12 mouse cellular contexts compared by ENCODE assay signal in genomic region chr12:81653344-81653743, GRCm38 (mm10). TPM values are rescaled to one million over a fixed set of nuclear protein-coding genes. Genes with fewer than 3 reads are reported as not detected.
DNase-seq lines count a peak whose midpoint lies in the region; TF ChIP-seq lines count a peak whose summit lies in the region.
"Had no signal": no experiment of that assay in that cellular context is flagged by ENCODE, and none has a peak within 500 bp of the region (broad histone marks: within the 10 kb centered on the region; RNA-seq: fewer than 3 reads in every experiment).

No protein-coding gene starts in this region.

- no peaks in the 10 kb centered on the region for H3K27me3 ChIP-seq in heart, embryonic 10.5 days (ENCODE audit: insufficient read depth, poor library complexity, severe bottlenecking)
- no peaks in the 10 kb centered on the region for H3K27me3 ChIP-seq in myocyte (ENCODE audit: control insufficient read depth, insufficient read depth, insufficient read length)
- H3K27me3 ChIP-seq: embryonic facial prominence, embryonic 15.5 days; heart, embryonic 15.5 days; neural tube, embryonic 13.5 days had no signal

- H3ac ChIP-seq in myocyte (ENCODE audit: control insufficient read depth, insufficient read length): no peak overlapping the region

- H3K4me1 ChIP-seq in heart, embryonic 10.5 days: no peaks in the 10 kb centered on the region
- H3K4me1 ChIP-seq: embryonic facial prominence, embryonic 15.5 days; neural tube, embryonic 13.5 days had no signal

- DNase-seq in heart, adult 18-20 months: peak; percentile 43 to 62
- DNase-seq in heart, embryonic 10.5 days (ENCODE audit: low spot score): no peak
- peak; percentile 8 for DNase-seq in ovary, postnatal 10 days (ENCODE audit: low spot score)
- no peak for DNase-seq in ovary, adult 18-20 months (ENCODE audit: low spot score)
- peak; percentile 52 for DNase-seq in cerebellum, adult 9-11 months
- DNase-seq in spleen, postnatal 4 days (ENCODE audit: low spot score in 2 of 2): no peak
- no peak for DNase-seq in embryo, embryonic 10.5 days (ENCODE audit: low spot score)
- DNase-seq: lung, embryonic 14.5 days had no signal

- H3K9me3 ChIP-seq in heart, embryonic 10.5 days: no peaks in the 10 kb centered on the region
- H3K9me3 ChIP-seq: embryonic facial prominence, embryonic 15.5 days; heart, embryonic 15.5 days; neural tube, embryonic 13.5 days had no signal

- TF ChIP-seq POLR2A in myocyte (IDR thresholded peaks at IDR 0.05; ENCODE audit: insufficient read length, low read depth): no peak

- no peak overlapping the region for H3K4me3 ChIP-seq in heart, embryonic 10.5 days
- no peak overlapping the region for H3K4me3 ChIP-seq in myocyte
- H3K4me3 ChIP-seq: embryonic facial prominence, embryonic 15.5 days; heart, embryonic 15.5 days; neural tube, embryonic 13.5 days had no signal

- peaks cover 1% of the 10 kb centered on the region for H3K79me2 ChIP-seq in myocyte (ENCODE audit: control insufficient read depth, insufficient read depth)

- no peaks in the 10 kb centered on the region for H3K36me3 ChIP-seq in heart, embryonic 10.5 days
- no peaks in the 10 kb centered on the region for H3K36me3 ChIP-seq in myocyte (ENCODE audit: control insufficient read depth, insufficient read depth)
- H3K36me3 ChIP-seq: embryonic facial prominence, embryonic 15.5 days; heart, embryonic 15.5 days had no signal

- 88% methylated on average over 8 of the region's 8 CpGs for WGBS in heart, embryonic 10.5 days

- no peak overlapping the region for H3K27ac ChIP-seq in heart, embryonic 10.5 days
- H3K27ac ChIP-seq: embryonic facial prominence, embryonic 15.5 days; heart, embryonic 15.5 days; neural tube, embryonic 13.5 days had no signal

- peak overlapping the region; percentile 39 for H3K4me2 ChIP-seq in myocyte (ENCODE audit: low read depth)
- H3K4me2 ChIP-seq: embryonic facial prominence, embryonic 15.5 days; heart, embryonic 15.5 days; lung, embryonic 14.5 days; neural tube, embryonic 13.5 days had no signal

TF ChIP-seq in myocyte, 11 proteins besides CTCF, POLR2A, EP300 and RAD21:
- TF ChIP-seq TCF12 (IDR thresholded peaks at IDR 0.05; ENCODE audit: insufficient read depth, poor library complexity, severe bottlenecking) (peak; percentile 69), MYOG (IDR thresholded peaks at IDR 0.05; ENCODE audit: control insufficient read depth in 1 of 3, insufficient read depth in 1 of 3, insufficient read length in 2 of 3, low read depth in 2 of 3) (peak; percentile 2 to 79 (median 72)), USF1 (IDR thresholded peaks at IDR 0.05; ENCODE audit: low read depth) (no peak), MYOD1 (IDR thresholded peaks at IDR 0.05; ENCODE audit: control insufficient read depth in 1 of 3, insufficient read length in 2 of 3, low read depth in 2 of 3) (peak; percentile 64 to 85 (median 64))

RNA-seq across cellular contexts. Expression of gene Ttc9, which starts 22.3 kb away (rescaled TPM):
- total RNA-seq in heart, adult 18-20 months (2021): 1 to 10 TPM; 2.3 to 2.5 TPM
- polyA plus RNA-seq in heart, embryonic 10.5 days (2016; fragmentation: Nextera tagmentation; extraction: Ambion mirVana): 2.0 and 2.2 TPM in 2 replicates
- 31.2 TPM for polyA plus RNA-seq in myocyte (2012; fragmentation: generic; extraction: Trizol)

RNA-seq across cellular contexts. Expression of gene Med6, which starts 58.5 kb away (rescaled TPM):
- total RNA-seq in heart, adult 18-20 months (2021): 10 to 100 TPM; 12.2 to 16.2 TPM
- polyA plus RNA-seq in heart, embryonic 10.5 days (2016; fragmentation: Nextera tagmentation; extraction: Ambion mirVana): 67.5 and 84.0 TPM in 2 replicates
- polyA plus RNA-seq in myocyte (2012; fragmentation: generic; extraction: Trizol): 25.9 TPM

Comparison
In these comparisons a context has a peak if more than half of its experiments do, and no peak if none do; other contexts are left out.
1. DNase-seq: peak in heart, adult 18-20 months (2 of 2), ovary, postnatal 10 days (single experiment) and cerebellum, adult 9-11 months (single experiment); none in heart, embryonic 10.5 days (single experiment), ovary, adult 18-20 months (single experiment), spleen, postnatal 4 days (0 of 2) and embryo, embryonic 10.5 days (single experiment).